Mouse (Mus musculus) olfactory bulb, adult 2 months (tissue): ENCODE measurements around the gene Zdhhc18. TPM values are rescaled to one million over a fixed set of nuclear protein-coding genes. Genes with fewer than 3 reads are reported as not detected.
"Not testable (repeated sequence)": the region's sequence is repeated elsewhere in the genome, so short reads cannot be mapped to it uniquely, and the experiment has no call there.

ENCODE experiments used
- H3K27ac ChIP-seq: fragments of 200-500 bp; 2 replicates; pipeline ENCODE4 v1.5.1; 2012; ENCODE audit warnings: low read depth, low read length; ENCODE audit not compliant: insufficient read depth
- H3K4me1 ChIP-seq: fragments of 200-500 bp; 2 replicates; pipeline ENCODE4 v1.6.1; 2012; ENCODE audit warnings: low read length; ENCODE audit not compliant: control insufficient read depth, insufficient read depth
- H3K4me3 ChIP-seq: fragments of 200-500 bp; 2 replicates; pipeline ENCODE4 v1.5.1; 2012; ENCODE audit warnings: mild to moderate bottlenecking, low read depth, low read length, moderate library complexity; ENCODE audit not compliant: insufficient read depth
- CTCF ChIP-seq: fragments of 200-500 bp; IDR thresholded peaks from 2 replicates; pipeline ENCODE4 v1.5.1; 2012; ENCODE audit warnings: low read depth, mild to moderate bottlenecking, low read length, moderate library complexity; ENCODE audit not compliant: insufficient read depth
- POLR2A ChIP-seq: fragments of 200-500 bp; IDR thresholded peaks from 2 replicates; pipeline ENCODE4 v1.6.1; 2012; ENCODE audit warnings: mild to moderate bottlenecking, low read depth, low read length, moderate library complexity; ENCODE audit not compliant: insufficient read depth
- WGBS: fragments of 180-500 bp; shearing (Covaris S2); methylation state at CpG from one replicate; pipeline ENCODE4 v1.1.7; 2018; 5-methylcytosine and 5-hydroxymethylcytosine counted together
- polyA plus RNA-seq: library from polyadenylated mRNA; stranded (reverse); fragments of >200 nt; gene quantifications from 2 replicates; pipeline ENCODE4 v1.2.4, GENCODE M21; 2012; ENCODE audit warnings: low replicate concordance; ENCODE audit not compliant: missing spikeins, insufficient read depth, insufficient read length

Zdhhc18 gene
- polyA plus RNA-seq, 1 experiment: not detected

- TF ChIP-seq POLR2A: no peak
- no peak for TF ChIP-seq CTCF
- 74% methylated on average over 5 of the region's 5 CpGs for WGBS
- Histone ChIP-seq H3K27ac (no peak overlapping the region), H3K4me1 (peaks cover 13% of the 10 kb centered on the region), H3K4me3 (no peak overlapping the region)
Measured at GRCm38 (mm10) chr4:133657829-133658458, 8.0 kb upstream of the Zdhhc18 start.

- TF ChIP-seq CTCF (no peak), POLR2A (no peak)
- Histone ChIP-seq H3K27ac (no peak overlapping the region), H3K4me1 (peaks cover 16% of the 10 kb centered on the region), H3K4me3 (no peak overlapping the region)
- WGBS: 23% methylated on average over 4 of the region's 4 CpGs
Measured at GRCm38 (mm10) chr4:133656997-133657396, 7.0 kb upstream of the Zdhhc18 start.

- WGBS: 77% methylated on average over 4 of the region's 4 CpGs
- peaks cover 16% of the 10 kb centered on the region for H3K4me1 ChIP-seq
- no peak overlapping the region for H3K4me3 ChIP-seq
- H3K27ac ChIP-seq: no peak overlapping the region
- TF ChIP-seq CTCF (no peak), POLR2A (no peak)
Measured at GRCm38 (mm10) chr4:133656294-133656693, 6.3 kb upstream of the Zdhhc18 start.

GRCm38 (mm10) chr4:133654070-133654469, 4.1 kb upstream of the Zdhhc18 start:
- H3K4me1 ChIP-seq, H3K4me3 ChIP-seq, H3K27ac ChIP-seq: not testable (repeated sequence)
- 98% methylated on average over 5 of the region's 5 CpGs for WGBS

- WGBS: 65% methylated on average over 10 of the region's 10 CpGs
- H3K4me1 ChIP-seq: peaks cover 3% of the 10 kb centered on the region; the same call in 1 of the 2 replicates
- no peak overlapping the region for H3K4me3 ChIP-seq
- TF ChIP-seq POLR2A (no peak), CTCF (no peak)
- H3K27ac ChIP-seq: no peak overlapping the region
Measured at GRCm38 (mm10) chr4:133652746-133653145, 2.8 kb upstream of the Zdhhc18 start.

GRCm38 (mm10) chr4:133651986-133652385, 2.0 kb upstream of the Zdhhc18 start:
- TF ChIP-seq POLR2A (no peak), CTCF (no peak)
- Histone ChIP-seq H3K4me1 (peaks cover 3% of the 10 kb centered on the region; the same call in 1 of the 2 replicates), H3K4me3 (no peak overlapping the region), H3K27ac (no peak overlapping the region)
- 79% methylated on average over 4 of the region's 4 CpGs for WGBS

- TF ChIP-seq CTCF: no peak
- TF ChIP-seq POLR2A: no peak
- no peak overlapping the region for H3K27ac ChIP-seq
- no peak overlapping the region for H3K4me3 ChIP-seq
- H3K4me1 ChIP-seq: peaks cover 3% of the 10 kb centered on the region; the same call in 1 of the 2 replicates
- WGBS: 61% methylated on average over 10 of the region's 10 CpGs
Measured at GRCm38 (mm10) chr4:133651445-133651844, 1.5 kb upstream of the Zdhhc18 start.

GRCm38 (mm10) chr4:133649464-133649863, 490 bp downstream of the Zdhhc18 start:
- not testable (repeated sequence) for H3K4me3 ChIP-seq, H3K4me1 ChIP-seq, H3K27ac ChIP-seq
- 85% methylated on average over 5 of the region's 5 CpGs for WGBS

- WGBS: 48% methylated on average over 21 of the region's 21 CpGs
- no peak overlapping the region for H3K4me3 ChIP-seq
- TF ChIP-seq CTCF (no peak), POLR2A (no peak)
Measured at GRCm38 (mm10) chr4:133645680-133646079, 4.3 kb downstream of the Zdhhc18 start.

GRCm38 (mm10) chr4:133645195-133645594, 4.8 kb downstream of the Zdhhc18 start:
- 91% methylated on average over 3 of the region's 3 CpGs for WGBS
- peaks cover 3% of the 10 kb centered on the region; the same call in 1 of the 2 replicates for H3K4me1 ChIP-seq
- no peak overlapping the region for H3K27ac ChIP-seq
- H3K4me3 ChIP-seq: no peak overlapping the region
- TF ChIP-seq POLR2A: no peak
- no peak for TF ChIP-seq CTCF

More at GRCm38 (mm10) chr4:133645680-133646079, 4.3 kb downstream of the Zdhhc18 start:
- H3K27ac ChIP-seq: no peak overlapping the region
- H3K4me1 ChIP-seq: peaks cover 3% of the 10 kb centered on the region; the same call in 1 of the 2 replicates
